Mouse (Mus musculus) cerebellum, postnatal 14 days (tissue): ENCODE measurements at regions not wholly inside any gene's neighbourhood (a gene's known extent, or its start where the extent isn't known, plus 50 kb on each side); places are given as distances from the start of the nearest gene placed in this dataset.

Experiments
- DNase-seq, 2 experiments: peaks; one replicate each; pipeline ENCODE4 v3.0.0; 2021; ENCODE audit warnings: mixed read lengths in 2 of 2

DNA sequence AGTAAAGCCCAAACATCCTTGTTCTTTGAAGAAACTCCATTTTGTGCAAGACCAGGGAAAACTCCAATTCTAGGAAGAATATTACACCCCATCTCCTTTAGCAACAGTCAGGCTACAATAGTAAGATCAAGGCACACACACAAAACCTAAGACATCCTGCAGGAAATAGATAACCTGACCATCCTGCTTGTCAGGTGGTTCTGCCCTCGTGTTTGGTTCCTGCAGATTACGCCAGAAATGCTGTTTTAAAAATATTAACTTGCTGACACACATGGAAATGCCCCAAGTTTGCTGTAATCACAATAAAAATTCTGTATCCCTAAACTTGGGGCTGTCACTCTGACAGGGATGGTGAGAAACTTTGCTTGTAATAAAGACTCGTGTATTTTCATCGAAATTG lies 251.6 kb downstream of the Kcnj3 start:
- DNase-seq = no peak

DNA sequence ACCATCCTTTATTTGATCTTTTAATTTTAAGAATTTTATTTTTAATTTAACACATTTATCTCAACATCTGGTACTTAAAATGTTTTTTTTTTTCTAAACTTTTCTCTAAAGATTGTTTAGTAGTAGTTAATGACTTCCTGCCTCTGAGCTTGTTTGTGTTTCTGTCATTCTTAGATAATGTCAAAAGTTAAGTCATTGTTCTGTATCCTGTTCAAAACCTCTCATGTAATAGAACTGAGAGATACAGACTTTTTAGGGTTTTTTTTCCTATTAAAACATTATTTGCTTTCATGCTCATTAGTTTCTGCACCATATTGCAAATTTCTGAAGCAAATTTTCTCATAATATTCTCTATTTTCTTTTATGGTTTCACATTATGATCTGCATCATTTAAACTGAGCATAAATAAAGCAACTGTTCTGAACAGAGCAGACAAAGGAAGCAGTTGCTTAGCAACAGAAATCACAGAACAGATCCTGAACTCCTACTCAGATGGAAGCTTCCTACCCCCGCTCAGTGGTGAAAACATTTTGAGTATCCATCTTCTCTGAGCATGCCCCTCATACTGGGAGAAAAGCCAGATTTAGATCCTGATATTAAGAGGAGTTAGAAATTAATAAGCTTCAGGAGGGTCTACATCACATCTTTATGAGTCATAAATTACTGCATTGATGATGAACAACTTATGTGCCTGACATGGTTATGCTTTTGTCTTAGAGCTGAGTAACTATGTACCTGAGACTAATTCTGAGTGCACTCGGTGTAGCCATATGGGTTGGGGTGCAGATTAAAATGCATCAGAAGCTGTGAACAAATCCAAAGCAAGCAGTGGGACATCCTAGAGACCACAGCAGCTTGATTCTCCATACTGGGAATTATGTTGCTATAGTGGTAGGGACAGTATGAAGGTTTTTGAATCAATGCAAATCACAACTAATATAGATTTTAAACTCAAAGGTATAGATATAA lies 257.4 kb downstream of the Kcnj3 start:
- peak in 1 of 2 experiments; percentile 9 for DNase-seq

DNA sequence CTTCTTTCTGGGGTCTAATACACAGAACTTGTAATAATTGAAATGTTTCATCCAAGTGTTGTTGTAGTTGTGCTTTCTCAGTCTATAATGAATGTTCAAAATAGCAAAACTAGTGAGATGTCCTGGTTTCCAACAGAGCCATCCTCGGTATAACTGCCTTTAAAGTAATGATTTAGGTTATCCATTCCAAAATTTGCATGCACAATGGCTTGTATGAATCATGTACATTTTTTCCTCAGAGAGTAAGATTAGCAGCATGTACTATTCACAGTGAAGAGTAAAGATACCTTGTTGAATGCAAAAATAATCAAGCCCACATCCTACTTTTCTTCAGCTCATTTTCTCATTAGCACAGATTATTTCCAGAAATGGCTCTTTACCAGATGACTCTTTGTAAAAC lies 263.9 kb downstream of the Kcnj3 start:
- DNase-seq = no peak
